Mouse (Mus musculus) neural tube, embryonic 13.5 days (tissue): ENCODE data around the gene Cep104. TPM values are rescaled to one million over a fixed set of nuclear protein-coding genes. Genes with fewer than 3 reads are reported as not detected.

Experiments
- ATAC-seq: fragments of 200-750 bp; cut with Nextera tagmentation; 2 replicates; pipeline ENCODE4 v1.8.0; 2017; ENCODE audit warnings: low read depth, mild to moderate bottlenecking, moderate TSS enrichment, moderate library complexity
- H3K27ac ChIP-seq: fragments of 300-500 bp; sonication (generic); replicated peaks from 2 replicates; pipeline ENCODE4 v1.5.1; 2015; ENCODE audit warnings: moderate library complexity, mild to moderate bottlenecking, inconsistent platforms
- H3K27me3 ChIP-seq: fragments of 300-500 bp; sonication (generic); 2 replicates; pipeline ENCODE4 v1.6.1; 2015; ENCODE audit warnings: mild to moderate bottlenecking, inconsistent platforms
- H3K36me3 ChIP-seq: fragments of 300-500 bp; sonication (generic); 2 replicates; pipeline ENCODE4 v1.6.1; 2015; ENCODE audit warnings: mild to moderate bottlenecking, inconsistent platforms
- H3K4me1 ChIP-seq: fragments of 300-500 bp; sonication (generic); replicated peaks from 2 replicates; pipeline ENCODE4 v1.6.1; 2015; ENCODE audit warnings: inconsistent platforms
- H3K4me2 ChIP-seq: fragments of 300-500 bp; sonication (generic); 2 replicates; pipeline ENCODE4 v1.6.1; 2015; ENCODE audit warnings: inconsistent platforms, mild to moderate bottlenecking, moderate library complexity
- H3K4me3 ChIP-seq: fragments of 300-500 bp; sonication (generic); 2 replicates; pipeline ENCODE4 v1.5.1; 2015; ENCODE audit warnings: mild to moderate bottlenecking, inconsistent platforms
- H3K9ac ChIP-seq: fragments of 300-500 bp; sonication (generic); 2 replicates; pipeline ENCODE4 v1.6.1; 2015; ENCODE audit warnings: moderate library complexity, mild to moderate bottlenecking, inconsistent platforms
- H3K9me3 ChIP-seq: fragments of 300-500 bp; sonication (generic); 2 replicates; pipeline ENCODE4 v1.6.1; 2016; ENCODE audit warnings: inconsistent platforms
- WGBS: fragments of 180-500 bp; shearing (Covaris S2); methylation state at CpG from one replicate; pipeline ENCODE4 v1.1.7; 2015; 5-methylcytosine and 5-hydroxymethylcytosine counted together
- polyA plus RNA-seq: library from polyadenylated mRNA; unstranded; fragments of >200 nt; fragmentation: Nextera tagmentation; extraction: Ambion mirVana; gene quantifications from 2 replicates; pipeline ENCODE4 v1.2.1, GENCODE M21; 2015

The Cep104 gene
- polyA plus RNA-seq, 1 experiment from 2014 or later: 16.4 TPM

- Histone ChIP-seq H3K27me3 (peaks cover 3% of the 10 kb centered on the region; the same call in 1 of the 2 replicates), H3K36me3 (no peaks in the 10 kb centered on the region), H3K27ac (no peak overlapping the region), H3K4me1 (no peaks in the 10 kb centered on the region), H3K9ac (no peak overlapping the region), H3K4me2 (no peak overlapping the region), H3K4me3 (no peak overlapping the region), H3K9me3 (no peaks in the 10 kb centered on the region)
- WGBS: 90% methylated on average over 7 of the region's 7 CpGs
- ATAC-seq: no peak
These were observed 80.5 kb downstream of the Cep104 start for GRCm38 (mm10) chr4:154055482-154055881.

- WGBS: 78% methylated on average over 2 of the region's 2 CpGs
- no peak for ATAC-seq
- no peaks in the 10 kb centered on the region for H3K36me3 ChIP-seq
These were observed 81.1 kb downstream of the Cep104 start for GRCm38 (mm10) chr4:154056046-154056445.

GRCm38 (mm10) chr4:154056661-154057060 is 81.7 kb downstream of the Cep104 start:
- 58% methylated on average over 2 of the region's 2 CpGs for WGBS

More at GRCm38 (mm10) chr4:154056046-154056445, 81.1 kb downstream of the Cep104 start:
- Histone ChIP-seq H3K27me3 (peaks cover 3% of the 10 kb centered on the region; the same call in 1 of the 2 replicates), H3K9me3 (no peaks in the 10 kb centered on the region), H3K4me3 (no peak overlapping the region), H3K4me2 (no peak overlapping the region), H3K27ac (no peak overlapping the region), H3K4me1 (no peaks in the 10 kb centered on the region), H3K9ac (no peak overlapping the region)

GRCm38 (mm10) chr4:154057696-154058095 is 82.7 kb downstream of the Cep104 start:
- Histone ChIP-seq H3K4me2 (no peak overlapping the region), H3K36me3 (no peaks in the 10 kb centered on the region), H3K9ac (no peak overlapping the region), H3K27ac (no peak overlapping the region), H3K4me3 (no peak overlapping the region), H3K4me1 (no peaks in the 10 kb centered on the region), H3K9me3 (no peaks in the 10 kb centered on the region), H3K27me3 (peaks cover 3% of the 10 kb centered on the region; the same call in 1 of the 2 replicates)
- 70% methylated on average over 4 of the region's 4 CpGs for WGBS
- no peak for ATAC-seq

More at GRCm38 (mm10) chr4:154056661-154057060, 81.7 kb downstream of the Cep104 start:
- H3K9ac ChIP-seq: no peak overlapping the region
- H3K27me3 ChIP-seq: peaks cover 3% of the 10 kb centered on the region; the same call in 1 of the 2 replicates
- H3K4me3 ChIP-seq: no peak overlapping the region
- H3K9me3 ChIP-seq: no peaks in the 10 kb centered on the region
- no peaks in the 10 kb centered on the region for H3K36me3 ChIP-seq
- H3K4me2 ChIP-seq: no peak overlapping the region
- ATAC-seq: no peak
- no peak overlapping the region for H3K27ac ChIP-seq
- no peaks in the 10 kb centered on the region for H3K4me1 ChIP-seq

Other genes starting within 250 kb of the Cep104 start
- 60.9 and 61.5 TPM in 2 replicates for gene A430005L14Rik, start 18.0 kb upstream of the Cep104 start, polyA plus RNA-seq
- gene Dffb, start 68 bp upstream of the Cep104 start, polyA plus RNA-seq: 10.9 and 12.8 TPM in 2 replicates
- gene Lrrc47, start 36.5 kb downstream of the Cep104 start, polyA plus RNA-seq: 24.0 and 25.2 TPM in 2 replicates
- 7.8 and 9.3 TPM in 2 replicates for gene Smim1, start 51.0 kb downstream of the Cep104 start, polyA plus RNA-seq
- gene Ccdc27, start 67.5 kb downstream of the Cep104 start, polyA plus RNA-seq: not detected in 2 replicates
- gene Trp73, start 165.0 kb downstream of the Cep104 start, polyA plus RNA-seq: 0.12 TPM in 1 of 2 replicates, not detected in the other
- gene Wrap73, start 167.2 kb downstream of the Cep104 start, polyA plus RNA-seq: 42.5 and 45.2 TPM in 2 replicates
- gene Tprgl, start 185.5 kb downstream of the Cep104 start, polyA plus RNA-seq: 178 and 191 TPM in 2 replicates
- 7.4 and 8.8 TPM in 2 replicates for gene Megf6, start 195.5 kb downstream of the Cep104 start, polyA plus RNA-seq